Mouse (Mus musculus): ENCODE results near the gene Rnf148.

The Rnf148 gene

GRCm38 (mm10) chr6:23655036-23655435, at the start of gene Rnf148:
Rnf148 (minus strand) TSS chr6:23655136.
- no peak for DNase-seq (ENCODE audit: low spot score)

- no peak for DNase-seq (ENCODE audit: low spot score)
These were observed 45.9 kb upstream of the Rnf148 start for GRCm38 (mm10) chr6:23700879-23701278.

DNA sequence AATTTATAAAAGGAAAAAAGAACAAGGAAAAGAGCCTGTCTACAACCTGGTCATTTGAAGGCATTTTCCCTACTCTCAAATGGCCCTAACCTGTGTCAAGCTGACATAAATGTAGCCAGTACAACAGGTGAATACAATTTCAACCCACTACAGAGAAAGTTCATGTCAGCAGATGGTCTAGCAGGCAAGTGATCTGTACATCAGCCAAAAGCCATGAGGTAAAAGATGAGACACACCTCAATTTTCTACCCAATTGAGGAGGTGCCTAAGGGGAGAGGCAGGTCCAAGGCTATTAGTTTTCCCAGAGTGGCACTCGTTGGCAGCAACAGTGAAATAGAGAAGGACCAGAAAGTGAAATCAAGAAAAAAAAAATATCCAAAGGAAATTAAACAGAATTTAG, 23.2 kb upstream of the Rnf148 start:
- DNase-seq (ENCODE audit: low spot score) = no peak

- no peak for DNase-seq (ENCODE audit: low spot score)
These were observed 4.7 kb downstream of the Rnf148 start, which contains the start of gene Rnf133 for GRCm38 (mm10) chr6:23650205-23650604. Rnf133 (minus strand) TSS chr6:23650305.

DNA sequence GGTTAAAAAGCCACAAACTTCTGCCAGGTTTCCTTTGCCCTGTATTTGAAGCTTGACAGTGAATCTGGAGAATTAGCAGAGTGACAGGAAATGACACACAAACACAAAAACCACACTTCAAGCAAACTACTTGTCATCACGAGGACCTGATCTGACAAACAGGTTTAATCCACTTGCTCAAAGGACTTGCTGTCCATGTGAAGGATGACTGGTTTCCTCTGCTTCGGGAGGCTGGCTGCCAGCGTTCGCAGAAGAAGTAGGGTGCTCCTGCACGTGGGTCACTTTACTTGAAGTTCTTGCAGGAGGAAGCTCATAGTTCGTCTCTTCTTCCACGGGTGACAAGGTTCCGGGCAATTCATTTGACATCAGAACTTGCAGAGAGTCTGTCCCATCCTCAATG, 6.2 kb downstream of the Rnf148 start:
- DNase-seq (ENCODE audit: low spot score) = no peak

DNA sequence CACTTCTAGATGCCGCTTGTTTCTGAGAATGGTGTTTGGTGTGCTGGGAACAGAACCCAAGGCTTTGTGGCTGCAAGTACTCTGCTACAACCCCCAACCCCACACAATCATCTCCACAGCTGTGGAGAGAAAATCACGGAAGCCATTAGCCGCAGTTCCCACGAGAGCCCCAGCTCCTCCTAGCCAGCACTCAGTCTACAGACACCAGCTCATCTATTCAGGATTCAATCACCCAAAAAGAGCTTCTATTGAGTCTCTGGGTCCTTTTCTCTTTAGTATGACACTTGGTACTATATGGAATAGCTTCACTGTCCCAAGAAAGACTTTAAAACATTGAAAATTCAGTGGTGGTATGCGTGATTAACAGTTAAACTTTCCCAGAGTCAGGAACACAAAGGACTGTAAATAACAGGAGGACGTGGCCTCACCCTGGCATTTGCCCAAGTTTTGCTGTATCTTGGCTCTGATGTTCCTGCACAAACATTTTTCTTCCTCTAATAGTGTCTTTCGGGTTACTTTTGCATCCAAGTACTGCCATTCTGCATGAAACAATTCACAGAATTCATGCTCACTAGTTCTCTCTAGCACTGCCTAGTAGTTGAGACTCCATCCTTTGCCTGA, 7.2 kb downstream of the Rnf148 start:
- DNase-seq (ENCODE audit: low spot score) = no peak

DNA sequence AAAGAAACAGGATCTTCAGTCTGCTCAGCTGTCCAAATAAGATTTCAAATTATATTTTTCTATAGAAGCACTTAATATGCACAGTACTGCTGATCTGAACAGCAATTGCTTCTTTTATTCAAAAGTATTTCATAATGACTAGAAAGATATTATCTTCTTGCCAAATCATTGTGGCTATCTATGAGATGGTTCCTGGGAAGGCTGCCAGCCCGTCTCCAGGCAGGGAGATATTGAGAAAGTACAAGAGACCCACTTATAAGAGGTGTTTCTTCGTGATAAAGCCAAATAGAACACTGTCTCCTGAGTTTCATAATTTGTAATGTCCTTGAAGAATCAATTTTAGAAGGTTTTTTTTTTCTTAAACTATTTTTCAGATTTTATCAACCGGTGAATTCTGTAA, 17.9 kb downstream of the Rnf148 start:
- no peak for DNase-seq (ENCODE audit: low spot score)

GRCm38 (mm10) chr6:23635208-23635607, 19.7 kb downstream of the Rnf148 start:
- DNase-seq (ENCODE audit: low spot score) = no peak

DNA sequence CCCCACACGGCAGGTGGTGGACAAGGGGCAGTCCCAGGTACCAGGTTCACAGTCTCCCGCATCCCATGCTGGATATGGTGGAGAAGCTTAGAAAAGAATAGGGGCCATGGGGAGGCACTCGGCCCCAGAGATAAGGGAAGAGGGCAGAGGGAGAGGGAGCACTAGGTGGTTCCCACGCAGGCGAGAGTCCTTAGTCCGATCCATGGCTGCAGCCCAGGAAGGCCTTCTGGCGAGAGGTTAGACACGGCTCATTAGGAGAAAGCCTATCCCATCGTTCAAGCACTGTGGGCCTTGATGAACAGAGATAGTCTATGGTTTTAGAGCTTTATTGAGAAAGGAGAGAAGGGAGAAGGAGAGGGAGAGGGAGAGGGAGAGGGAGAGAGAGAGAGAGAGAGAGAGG, 20.9 kb downstream of the Rnf148 start:
- no peak for DNase-seq (ENCODE audit: low spot score)

- no peak for DNase-seq (ENCODE audit: low spot score)
These were observed 24.5 kb downstream of the Rnf148 start for GRCm38 (mm10) chr6:23630465-23630864.
